Mouse (Mus musculus) embryonic facial prominence, embryonic 13.5 days (tissue): ENCODE results near the gene Tanc1. TPM values are rescaled to one million over a fixed set of nuclear protein-coding genes. Genes with fewer than 3 reads are reported as not detected.
A peak's percentile ranks its signal among the peaks of the same experiment; 100 is the strongest.

ENCODE experiments used
- ATAC-seq: fragments of 200-750 bp; cut with Nextera tagmentation; 2 replicates; pipeline ENCODE4 v1.8.0; 2017; ENCODE audit warnings: low read depth; ENCODE audit not compliant: insufficient number of reproducible peaks, insufficient read depth, low FRiP score, low TSS enrichment
- H3K27ac ChIP-seq: fragments of 300-500 bp; sonication (generic); 2 replicates; pipeline ENCODE4 v1.5.1; 2015; ENCODE audit warnings: moderate library complexity, mild to moderate bottlenecking, inconsistent platforms
- H3K27me3 ChIP-seq: fragments of 300-500 bp; sonication (generic); 2 replicates; pipeline ENCODE4 v1.6.1; 2015; ENCODE audit warnings: mild to moderate bottlenecking, inconsistent platforms
- H3K36me3 ChIP-seq: fragments of 300-500 bp; sonication (generic); 2 replicates; pipeline ENCODE4 v1.6.1; 2015; ENCODE audit warnings: mild to moderate bottlenecking, inconsistent platforms
- H3K4me1 ChIP-seq: fragments of 300-500 bp; sonication (generic); 2 replicates; pipeline ENCODE4 v1.6.1; 2015; ENCODE audit warnings: inconsistent platforms
- H3K4me2 ChIP-seq: fragments of 300-500 bp; sonication (generic); 2 replicates; pipeline ENCODE4 v1.6.1; 2015; ENCODE audit warnings: moderate library complexity, mild to moderate bottlenecking, inconsistent platforms
- H3K4me3 ChIP-seq: fragments of 300-500 bp; sonication (generic); 2 replicates; pipeline ENCODE4 v1.5.1; 2015; ENCODE audit warnings: mild to moderate bottlenecking, inconsistent platforms
- H3K9ac ChIP-seq: fragments of 300-500 bp; sonication (generic); 2 replicates; pipeline ENCODE4 v1.6.1; 2015; ENCODE audit warnings: mild to moderate bottlenecking, inconsistent platforms
- H3K9me3 ChIP-seq: fragments of 300-500 bp; sonication (generic); 2 replicates; pipeline ENCODE4 v1.6.1; 2016; ENCODE audit warnings: inconsistent platforms
- WGBS: fragments of 180-500 bp; shearing (Covaris S2); methylation state at CpG from one replicate; pipeline ENCODE4 v1.1.7; 2015; ENCODE audit warnings: mixed read lengths; 5-methylcytosine and 5-hydroxymethylcytosine counted together
- polyA plus RNA-seq: library from polyadenylated mRNA; unstranded; fragments of >200 nt; fragmentation: Nextera tagmentation; extraction: Ambion mirVana; gene quantifications from 2 replicates; pipeline ENCODE4 v1.2.1, GENCODE M21; 2015

Gene Tanc1
- polyA plus RNA-seq, 1 experiment from 2014 or later, result 39.4 TPM

- WGBS, result 58% methylated on average over 7 of the region's 7 CpGs
- no peak overlapping the region for H3K4me2 ChIP-seq
- no peak overlapping the region for H3K4me3 ChIP-seq
- no peaks in the 10 kb centered on the region for H3K9me3 ChIP-seq
- no peak overlapping the region for H3K27ac ChIP-seq
- ATAC-seq, result no peak
- peaks cover 54% of the 10 kb centered on the region for H3K36me3 ChIP-seq
- no peaks in the 10 kb centered on the region for H3K27me3 ChIP-seq
- peaks cover 33% of the 10 kb centered on the region for H3K4me1 ChIP-seq
- H3K9ac ChIP-seq, result no peak overlapping the region
Measured at GRCm38 (mm10) chr2:59788704-59789500, 177.1 kb downstream of the Tanc1 start.

GRCm38 (mm10) chr2:59791596-59791995 lies 179.8 kb downstream of the Tanc1 start:
- H3K36me3 ChIP-seq, result peaks cover 70% of the 10 kb centered on the region

GRCm38 (mm10) chr2:59793337-59793736 lies 181.5 kb downstream of the Tanc1 start:
- WGBS, result 79% methylated on average over 9 of the region's 9 CpGs
- Histone ChIP-seq H3K4me2 (no peak overlapping the region), H3K36me3 (peaks cover 59% of the 10 kb centered on the region), H3K27me3 (no peaks in the 10 kb centered on the region), H3K27ac (no peak overlapping the region), H3K4me1 (peaks cover 19% of the 10 kb centered on the region; the same call in 1 of the 2 replicates), H3K4me3 (no peak overlapping the region), H3K9ac (no peak overlapping the region), H3K9me3 (no peaks in the 10 kb centered on the region)
- no peak for ATAC-seq

More at GRCm38 (mm10) chr2:59791596-59791995, 179.8 kb downstream of the Tanc1 start:
- 79% methylated on average over 8 of the region's 8 CpGs for WGBS
- Histone ChIP-seq H3K9ac (no peak overlapping the region), H3K9me3 (no peaks in the 10 kb centered on the region), H3K4me1 (peaks cover 14% of the 10 kb centered on the region; the same call in 1 of the 2 replicates), H3K27ac (no peak overlapping the region), H3K4me3 (no peak overlapping the region), H3K4me2 (no peak overlapping the region), H3K27me3 (no peaks in the 10 kb centered on the region)
- ATAC-seq, result no peak

GRCm38 (mm10) chr2:59794838-59795237 lies 183.0 kb downstream of the Tanc1 start:
- WGBS, result 90% methylated on average over 6 of the region's 6 CpGs
- no peak for ATAC-seq
- Histone ChIP-seq H3K9me3 (no peaks in the 10 kb centered on the region), H3K4me2 (no peak overlapping the region), H3K4me1 (peaks cover 26% of the 10 kb centered on the region), H3K36me3 (peaks cover 68% of the 10 kb centered on the region), H3K9ac (no peak overlapping the region), H3K4me3 (no peak overlapping the region), H3K27me3 (no peaks in the 10 kb centered on the region), H3K27ac (no peak overlapping the region)

- H3K4me2 ChIP-seq, result no peak overlapping the region
- H3K27me3 ChIP-seq, result no peaks in the 10 kb centered on the region
- no peak overlapping the region for H3K4me3 ChIP-seq
- 34% methylated on average over 16 of the region's 16 CpGs for WGBS
- no peak for ATAC-seq
- peak overlapping the region; percentile 32; the same call in 1 of the 2 replicates for H3K9ac ChIP-seq
- H3K27ac ChIP-seq, result 0 out of 2 replicates have a peak overlapping the region, but pooled peaks have one; percentile 44
- H3K4me1 ChIP-seq, result peaks cover 27% of the 10 kb centered on the region
- peaks cover 71% of the 10 kb centered on the region for H3K36me3 ChIP-seq
- no peaks in the 10 kb centered on the region for H3K9me3 ChIP-seq
Measured at GRCm38 (mm10) chr2:59798934-59799532, 187.2 kb downstream of the Tanc1 start.

- H3K4me1 ChIP-seq, result peaks cover 27% of the 10 kb centered on the region
- H3K4me3 ChIP-seq, result no peak overlapping the region
- peak overlapping the region; percentile 44; the same call in 1 of the 2 replicates for H3K27ac ChIP-seq
- H3K4me2 ChIP-seq, result no peak overlapping the region
- no peak overlapping the region for H3K9ac ChIP-seq
- peaks cover 69% of the 10 kb centered on the region for H3K36me3 ChIP-seq
- 76% methylated on average over 14 of the region's 14 CpGs for WGBS
- H3K27me3 ChIP-seq, result no peaks in the 10 kb centered on the region
- ATAC-seq, result no peak
- no peaks in the 10 kb centered on the region for H3K9me3 ChIP-seq
Measured at GRCm38 (mm10) chr2:59799572-59799971, 187.7 kb downstream of the Tanc1 start.

GRCm38 (mm10) chr2:59800481-59801266 lies 188.8 kb downstream of the Tanc1 start:
- H3K27ac ChIP-seq, result no peak overlapping the region
- no peak for ATAC-seq
- 94% methylated on average over 18 of the region's 18 CpGs for WGBS
- no peaks in the 10 kb centered on the region for H3K9me3 ChIP-seq
- no peak overlapping the region for H3K4me2 ChIP-seq
- H3K4me1 ChIP-seq, result peaks cover 29% of the 10 kb centered on the region
- H3K4me3 ChIP-seq, result no peak overlapping the region
- peaks cover 60% of the 10 kb centered on the region for H3K36me3 ChIP-seq
- H3K27me3 ChIP-seq, result no peaks in the 10 kb centered on the region
- H3K9ac ChIP-seq, result no peak overlapping the region

- H3K4me1 ChIP-seq, result peaks cover 19% of the 10 kb centered on the region
- H3K9ac ChIP-seq, result no peak overlapping the region
- WGBS, result 85% methylated on average over 8 of the region's 8 CpGs
- H3K36me3 ChIP-seq, result peaks cover 70% of the 10 kb centered on the region
- H3K4me3 ChIP-seq, result no peak overlapping the region
- no peaks in the 10 kb centered on the region for H3K9me3 ChIP-seq
- no peak overlapping the region for H3K4me2 ChIP-seq
- no peaks in the 10 kb centered on the region for H3K27me3 ChIP-seq
- no peak overlapping the region for H3K27ac ChIP-seq
- no peak for ATAC-seq
Measured at GRCm38 (mm10) chr2:59802722-59803387, 191.0 kb downstream of the Tanc1 start.

GRCm38 (mm10) chr2:59805595-59805994 lies 193.8 kb downstream of the Tanc1 start:
- Histone ChIP-seq H3K27me3 (no peaks in the 10 kb centered on the region), H3K4me3 (no peak overlapping the region), H3K4me2 (no peak overlapping the region), H3K36me3 (peaks cover 72% of the 10 kb centered on the region), H3K4me1 (0 out of 2 replicates have a peak, but pooled peaks cover 4% of the 10 kb centered on the region), H3K9me3 (no peaks in the 10 kb centered on the region), H3K27ac (no peak overlapping the region), H3K9ac (no peak overlapping the region)
- WGBS, result 49% methylated on average over 2 of the region's 2 CpGs
- ATAC-seq, result no peak

- Histone ChIP-seq H3K4me2 (no peak overlapping the region), H3K27me3 (no peaks in the 10 kb centered on the region), H3K9me3 (no peaks in the 10 kb centered on the region), H3K9ac (no peak overlapping the region), H3K4me1 (0 out of 2 replicates have a peak, but pooled peaks cover 4% of the 10 kb centered on the region), H3K36me3 (peaks cover 72% of the 10 kb centered on the region), H3K4me3 (no peak overlapping the region), H3K27ac (no peak overlapping the region)
- ATAC-seq, result no peak
- 80% methylated on average over 6 of the region's 6 CpGs for whole genome bisulfite sequencing
Measured at GRCm38 (mm10) chr2:59806038-59806437, 194.2 kb downstream of the Tanc1 start.

GRCm38 (mm10) chr2:59808608-59809007 lies 196.8 kb downstream of the Tanc1 start:
- peaks cover 4% of the 10 kb centered on the region; the same call in 1 of the 2 replicates for H3K4me1 ChIP-seq
- H3K27ac ChIP-seq, result no peak overlapping the region
- H3K4me2 ChIP-seq, result no peak overlapping the region
- H3K36me3 ChIP-seq, result peaks cover 64% of the 10 kb centered on the region
- H3K4me3 ChIP-seq, result no peak overlapping the region
- no peaks in the 10 kb centered on the region for H3K9me3 ChIP-seq
- no peak for ATAC-seq
- WGBS, result 92% methylated on average over 4 of the region's 4 CpGs
- H3K27me3 ChIP-seq, result no peaks in the 10 kb centered on the region
- H3K9ac ChIP-seq, result no peak overlapping the region
